Mouse (Mus musculus): ENCODE data around the gene Tbc1d10a.

Gene Tbc1d10a

DNA sequence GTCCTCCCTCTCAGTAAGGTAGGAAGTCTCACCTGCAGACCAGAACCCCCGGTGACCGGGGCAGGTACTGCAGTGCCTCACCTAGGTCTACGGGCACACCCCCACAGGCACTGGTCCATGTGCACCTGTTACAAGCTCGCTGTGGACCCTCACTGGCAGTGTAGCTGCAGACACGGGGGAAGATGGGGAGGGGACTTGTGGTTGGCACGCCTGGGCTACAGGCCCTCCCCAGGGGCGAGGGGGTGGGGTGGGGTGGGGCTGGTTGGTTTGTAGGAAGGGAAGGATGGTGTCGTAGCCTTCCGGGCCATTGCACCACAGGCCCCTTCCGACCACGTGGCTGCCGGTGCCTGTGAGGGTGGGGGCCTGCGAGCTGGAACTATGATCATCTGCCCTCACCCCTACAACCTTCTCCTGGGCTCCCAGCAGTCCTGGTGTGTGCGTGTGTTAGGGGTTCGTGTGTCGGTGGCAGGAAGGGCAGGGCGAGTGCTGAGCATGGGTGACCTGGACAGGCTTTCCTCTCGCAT lies 50.9 kb downstream of the Tbc1d10a start:
- peak; percentile 88 for DNase-seq (ENCODE audit: low read depth, low spot score)

DNA sequence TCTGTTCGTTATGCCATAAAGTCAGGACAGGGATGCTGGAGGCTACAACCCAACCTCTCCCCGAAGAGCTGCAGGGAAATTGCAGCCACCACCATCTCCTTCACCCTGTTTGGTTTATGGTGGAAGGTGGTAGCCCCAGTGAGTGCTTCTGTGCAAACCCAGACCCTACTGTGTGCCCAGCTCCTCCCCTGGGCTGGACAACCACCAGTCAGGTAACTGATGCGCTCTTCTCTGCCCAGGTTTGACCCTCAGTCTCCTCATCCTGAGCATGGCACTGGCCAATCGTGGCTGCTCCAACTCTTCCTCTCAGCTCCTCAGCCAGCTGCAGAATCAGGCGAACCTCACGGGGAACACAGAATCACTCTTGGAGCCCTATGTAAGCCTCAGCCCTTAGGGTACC lies 51.6 kb downstream of the Tbc1d10a start:
- no peak for DNase-seq (ENCODE audit: low read depth, low spot score)

DNA sequence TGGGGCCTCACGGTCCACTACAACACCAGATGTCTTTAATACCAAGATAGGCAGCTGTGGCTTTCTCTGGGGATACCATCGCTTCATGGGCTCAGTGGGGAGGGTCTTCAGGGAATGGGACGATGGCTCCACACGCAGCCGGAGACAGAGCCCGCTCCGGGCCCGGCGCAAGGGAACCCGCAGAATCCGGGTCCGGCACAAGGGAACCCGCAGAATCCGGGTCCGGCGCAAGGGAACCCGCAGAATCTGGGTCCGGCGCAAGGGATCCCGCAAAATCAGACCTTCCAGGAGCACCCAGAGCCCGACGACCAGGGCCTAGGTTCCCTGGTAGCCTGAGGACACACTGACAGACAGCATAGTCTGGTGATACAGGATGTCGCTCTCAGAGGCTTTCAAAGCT lies 53.1 kb downstream of the Tbc1d10a start:
- no peak for DNase-seq (ENCODE audit: low read depth, low spot score)

DNA sequence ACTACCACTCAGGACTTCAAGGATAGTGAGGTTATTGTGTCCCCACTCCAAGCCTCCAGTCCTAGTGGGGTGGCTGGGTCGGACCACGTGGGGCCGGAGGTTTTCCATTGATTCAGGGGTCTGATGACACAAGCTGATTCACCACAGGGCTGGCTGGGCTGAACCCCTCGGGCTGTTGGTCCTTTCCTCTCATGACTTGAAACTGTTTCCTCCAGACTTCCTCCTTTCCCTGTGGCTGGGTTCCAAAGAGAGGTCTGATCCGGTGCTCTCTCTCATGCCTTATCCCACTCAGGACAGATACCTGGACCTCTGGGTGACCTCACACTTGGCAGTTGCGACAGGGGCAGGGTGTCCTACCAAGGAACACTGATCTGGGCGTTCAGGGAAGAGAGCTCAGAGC lies 53.6 kb downstream of the Tbc1d10a start:
- DNase-seq (ENCODE audit: low read depth, low spot score): no peak

DNA sequence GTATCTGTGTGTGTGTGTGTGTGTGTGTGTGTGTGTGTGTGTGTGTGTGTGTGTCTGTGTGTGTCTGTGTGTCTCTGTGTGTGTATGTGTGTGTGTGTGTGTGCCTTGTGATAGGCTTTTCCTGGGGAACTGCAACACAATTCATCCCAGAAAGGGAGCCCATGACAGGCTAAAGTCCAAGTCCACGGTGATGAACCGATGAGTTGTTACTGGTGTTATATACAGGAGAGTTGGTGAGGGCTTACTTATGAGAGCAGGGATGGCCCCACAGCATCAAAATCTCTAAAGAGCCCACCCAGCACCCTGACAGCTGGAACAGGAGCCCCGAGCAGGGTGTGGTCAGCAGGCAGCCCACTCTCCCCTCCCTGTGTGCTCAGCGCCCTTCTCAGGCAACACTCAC lies 54.6 kb downstream of the Tbc1d10a start:
- no peak for DNase-seq (ENCODE audit: low read depth, low spot score)

DNA sequence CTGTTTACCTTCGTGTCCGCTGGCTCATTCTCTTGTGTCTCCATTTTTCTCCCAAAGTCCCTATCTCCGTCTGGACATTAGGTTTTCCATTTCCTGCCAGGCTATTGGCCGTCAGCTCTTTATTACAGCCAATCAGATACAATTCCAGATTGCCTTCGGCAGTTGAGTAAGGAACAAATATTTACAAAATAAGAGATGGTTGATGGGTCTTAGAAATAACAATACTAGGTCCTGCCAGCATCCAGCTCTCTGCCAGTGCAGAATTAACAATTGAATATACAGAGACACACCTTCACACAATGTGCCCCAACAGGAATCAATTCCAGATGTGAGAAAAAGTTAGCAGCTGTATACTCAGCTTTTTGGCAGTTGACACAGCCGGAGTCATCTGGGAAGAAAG lies 59.5 kb downstream of the Tbc1d10a start:
- no peak for DNase-seq (ENCODE audit: low read depth, low spot score)

DNA sequence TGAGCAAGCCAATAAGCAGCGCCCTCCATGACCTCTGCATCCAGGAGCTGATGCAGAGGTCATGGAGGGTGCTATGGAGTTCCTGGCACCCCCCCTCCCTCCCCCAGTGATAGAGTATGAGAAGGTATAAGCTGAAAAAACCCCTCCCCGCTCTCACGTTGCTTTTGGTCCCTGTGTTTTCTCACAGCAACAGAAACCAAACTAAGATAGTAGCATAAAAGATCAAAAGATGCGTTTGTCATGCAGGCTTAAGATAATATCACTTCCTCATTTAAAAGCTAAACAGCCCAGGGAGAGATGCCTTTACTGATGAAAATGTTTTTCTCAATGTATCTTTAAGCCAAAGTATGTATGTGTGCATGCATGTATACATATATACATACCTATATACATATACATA lies 60.0 kb downstream of the Tbc1d10a start:
- peak; percentile 79 for DNase-seq (ENCODE audit: low read depth, low spot score)

DNA sequence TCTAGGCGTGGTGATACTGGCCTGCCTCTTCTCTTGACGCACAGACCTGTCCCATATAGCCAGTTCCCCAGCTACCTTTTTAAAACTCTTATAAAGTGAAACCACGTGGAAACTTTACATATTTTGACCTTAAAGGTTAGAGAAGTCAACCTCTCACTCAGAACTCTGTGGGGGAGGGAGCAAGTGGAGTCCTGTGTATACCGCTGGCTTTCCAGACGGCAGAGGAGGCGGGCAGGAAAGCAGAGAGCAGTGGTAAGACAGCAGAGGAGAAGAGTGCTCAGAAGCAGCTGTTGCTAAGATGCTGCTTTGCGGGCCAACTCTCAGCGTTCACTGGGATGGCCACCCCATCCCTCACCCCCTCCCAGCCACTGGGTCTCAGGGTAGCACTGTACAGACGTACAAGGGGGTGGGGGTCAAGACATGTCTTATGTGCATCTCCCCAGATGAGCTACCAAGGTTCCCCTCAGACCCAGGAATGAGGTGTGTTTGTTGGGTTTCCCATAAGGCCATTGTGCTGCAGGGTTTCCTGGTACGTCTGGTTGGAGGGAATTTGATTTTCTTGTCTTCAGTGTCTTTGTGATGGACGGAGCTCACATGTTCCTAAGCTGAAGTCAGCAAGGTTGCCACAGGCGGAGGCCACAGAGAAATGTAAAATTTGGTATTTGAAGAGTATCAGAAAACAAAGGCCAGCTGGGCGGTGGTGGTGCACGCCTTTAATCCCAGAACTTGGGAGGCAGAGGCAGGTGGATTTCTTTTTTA lies 60.8 kb downstream of the Tbc1d10a start:
- peak; percentile 72 for DNase-seq (ENCODE audit: low read depth, low spot score)

DNA sequence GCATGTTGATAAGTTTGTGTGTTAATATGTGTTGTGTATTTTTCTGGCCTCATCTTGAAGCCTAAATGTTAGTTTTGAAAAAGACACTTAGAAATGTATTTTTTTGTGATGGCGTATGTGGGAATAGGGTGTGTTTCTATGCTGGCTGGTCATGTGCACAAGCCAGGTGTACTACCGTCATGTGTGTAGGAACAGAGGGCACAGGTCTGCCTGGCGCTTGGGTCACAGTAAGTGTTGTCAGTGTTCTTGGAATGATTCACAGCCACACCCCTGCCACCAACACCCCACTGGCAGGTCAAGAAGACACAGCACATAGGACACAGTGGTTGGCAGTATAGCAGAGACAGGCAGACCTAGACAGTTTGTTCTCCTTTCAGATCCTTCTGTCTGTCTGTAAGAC lies 62.6 kb downstream of the Tbc1d10a start:
- no peak for DNase-seq (ENCODE audit: low read depth, low spot score)

DNA sequence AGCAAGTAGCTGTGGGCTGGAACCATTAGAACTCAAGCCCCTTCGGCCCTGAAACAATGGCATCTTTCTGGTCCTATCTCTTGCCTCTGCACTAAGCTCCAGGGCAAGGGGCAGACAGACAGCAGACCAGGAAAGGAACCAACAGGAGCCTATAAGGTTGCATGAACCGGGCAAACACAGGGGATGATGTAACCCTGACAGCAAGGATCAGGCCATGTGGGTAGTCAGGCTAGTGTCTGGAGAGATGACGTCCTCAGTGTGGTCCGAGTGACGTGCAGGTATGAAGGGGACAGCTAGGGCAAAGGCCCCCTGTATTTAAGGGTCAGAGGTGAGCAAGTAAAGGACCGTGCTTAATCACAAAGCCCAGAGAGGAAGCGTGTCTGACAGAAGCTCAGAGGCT lies 63.7 kb downstream of the Tbc1d10a start:
- no peak for DNase-seq (ENCODE audit: low read depth, low spot score)

DNA sequence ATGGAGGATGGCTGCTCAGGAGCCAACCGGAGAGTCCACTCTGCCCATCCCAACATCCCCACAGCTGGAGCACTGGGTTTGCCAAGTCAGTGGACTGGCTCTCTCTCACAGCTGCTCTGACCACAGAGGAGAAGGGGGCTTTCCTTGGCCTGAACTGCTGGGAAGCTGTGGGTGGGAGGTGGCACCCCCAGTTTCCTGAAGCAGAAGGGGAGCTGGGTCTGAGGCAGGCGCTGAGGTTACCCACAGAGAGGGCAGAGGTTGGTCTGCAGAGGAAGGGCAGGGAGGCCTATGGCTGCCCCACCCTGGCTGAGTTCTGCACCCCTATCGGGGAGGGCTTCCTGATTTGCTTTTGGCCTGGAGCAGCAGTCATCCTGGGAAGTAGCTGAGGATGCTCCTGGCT lies 64.8 kb downstream of the Tbc1d10a start:
- DNase-seq (ENCODE audit: low read depth, low spot score): peak; percentile 56

DNA sequence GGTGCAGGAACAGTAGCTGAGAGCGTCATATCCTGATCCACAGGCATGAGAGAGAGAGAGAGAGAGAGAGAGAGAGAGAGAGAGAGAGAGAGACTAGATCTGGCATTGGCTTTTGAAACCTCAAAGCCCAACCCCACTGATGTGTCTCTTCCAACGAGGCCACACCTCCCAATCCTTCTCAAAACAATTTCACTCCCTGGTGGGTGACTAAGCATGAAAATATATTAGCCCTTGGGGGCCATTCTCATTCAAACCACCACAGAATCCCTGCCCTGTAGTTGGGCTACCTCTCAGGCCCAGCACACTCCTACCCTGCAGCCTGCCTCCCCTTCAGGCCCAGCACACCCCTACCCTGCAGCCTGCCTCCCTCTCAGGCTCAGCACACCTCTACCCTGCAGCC lies 66.3 kb downstream of the Tbc1d10a start:
- DNase-seq (ENCODE audit: low read depth, low spot score): no peak

DNA sequence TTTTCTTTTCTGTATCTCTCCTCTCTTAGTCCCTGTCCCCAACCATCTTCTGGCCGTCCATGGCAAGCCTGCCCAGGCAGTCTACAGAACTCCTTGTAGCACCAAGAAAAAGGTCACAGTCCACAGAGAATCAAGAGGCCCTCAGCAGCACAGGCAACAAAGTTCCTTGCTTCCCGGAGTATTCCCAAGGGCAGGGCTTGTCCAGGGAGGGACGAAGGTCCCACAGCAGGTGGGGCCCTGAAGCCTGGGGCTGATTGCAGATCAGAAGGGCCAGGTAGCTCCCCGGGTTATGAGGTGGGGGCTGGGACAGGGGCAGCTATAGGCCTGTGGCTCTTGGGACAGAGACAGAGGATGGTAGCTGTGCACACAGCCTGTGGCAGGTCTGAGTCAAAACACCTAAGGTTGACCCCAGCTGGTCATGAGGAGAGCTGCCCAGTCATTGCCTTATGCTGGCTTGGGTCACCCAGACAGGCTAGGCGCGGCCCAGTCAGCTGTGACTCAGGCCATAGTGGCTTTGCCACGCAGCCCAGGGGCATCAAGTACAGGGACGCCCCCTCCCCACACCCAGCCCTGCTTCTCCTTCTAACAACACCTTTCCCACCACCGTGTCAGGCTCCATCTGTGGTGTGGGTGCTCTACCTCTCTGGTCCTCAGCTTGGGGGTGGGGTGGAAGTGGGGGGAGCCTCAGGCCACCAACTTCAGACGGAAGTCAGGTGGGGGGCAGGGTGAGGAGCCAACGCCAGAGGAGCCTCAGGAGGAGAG lies 70.4 kb downstream of the Tbc1d10a start, which contains the start of gene Lif:
Lif (plus strand) TSS at position 712 of the 762 bp plus-strand sequence.
- DNase-seq (ENCODE audit: low read depth, low spot score): no peak

DNA sequence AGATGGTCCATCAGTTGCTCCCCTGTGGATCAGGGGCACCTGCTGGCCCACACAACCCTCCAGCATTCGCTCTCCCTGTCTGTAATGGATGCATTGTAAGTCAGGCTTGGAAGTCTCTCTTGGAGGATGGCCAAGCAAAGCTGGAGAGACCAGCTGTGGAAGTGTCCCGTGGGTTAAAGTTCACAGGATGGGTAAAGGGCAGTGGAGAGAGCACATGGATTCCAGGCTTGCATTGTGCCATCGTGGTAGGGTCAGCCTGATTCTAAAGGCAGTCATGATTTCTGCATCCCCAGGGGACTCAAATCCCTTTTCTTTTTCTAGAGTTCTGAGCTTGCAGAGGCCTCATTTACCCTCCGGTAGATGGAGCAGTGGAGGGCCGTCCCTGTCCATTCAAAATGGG lies 71.2 kb downstream of the Tbc1d10a start:
- no peak for DNase-seq (ENCODE audit: low read depth, low spot score)

DNA sequence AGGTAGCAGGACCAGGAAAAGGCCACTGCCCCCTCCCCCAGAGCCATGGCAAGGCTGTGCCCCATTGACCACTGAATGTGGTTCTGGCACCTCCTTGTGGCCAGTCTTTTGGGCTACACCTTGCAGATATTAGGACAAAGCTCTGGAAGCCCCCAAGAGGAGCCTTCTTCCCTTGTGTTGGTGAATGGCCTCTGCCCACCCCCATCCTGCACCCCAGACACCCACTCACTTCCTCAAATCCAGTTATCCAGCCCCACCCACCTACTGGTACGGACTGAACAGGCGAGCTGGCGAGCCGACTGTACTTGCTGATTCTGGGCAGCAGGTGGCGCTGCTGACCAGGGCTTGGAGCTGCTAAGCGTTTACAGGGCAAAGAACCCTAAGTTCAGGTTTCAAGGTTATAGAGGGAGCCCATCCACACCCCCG lies 72.1 kb downstream of the Tbc1d10a start:
- DNase-seq (ENCODE audit: low read depth, low spot score): peak; percentile 88

DNA sequence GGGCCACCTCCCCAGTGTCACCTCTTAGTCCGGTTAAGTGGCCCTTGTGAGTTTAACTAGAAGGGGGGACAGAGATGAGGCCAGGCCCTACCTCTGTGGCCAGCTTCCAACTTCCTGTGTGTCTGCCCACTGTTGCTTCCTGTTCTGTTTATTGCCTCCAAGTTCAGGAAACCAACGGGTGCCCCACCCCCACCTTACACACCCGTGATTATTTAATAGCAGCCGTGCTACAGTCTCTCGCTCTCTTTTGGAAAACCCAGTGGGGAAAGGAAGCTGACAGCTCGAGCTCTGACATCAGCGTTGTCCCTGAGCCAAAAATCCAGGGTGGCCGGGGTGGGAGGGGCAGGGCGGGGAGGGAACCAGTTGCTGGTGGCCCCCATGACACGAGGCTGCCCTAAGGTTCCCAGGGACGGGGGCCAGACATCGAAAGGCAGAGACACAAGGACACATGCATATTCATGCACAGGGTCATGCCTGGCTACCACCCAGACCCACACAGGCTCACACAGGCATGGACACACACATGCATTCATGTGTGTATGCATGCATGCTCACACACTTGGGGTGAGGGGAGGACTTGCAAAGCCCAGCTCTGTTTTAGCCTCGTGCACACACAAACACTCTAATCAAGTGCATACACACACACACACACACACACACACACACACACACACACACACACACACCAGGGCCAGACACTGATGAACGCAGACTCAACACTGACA lies 74.0 kb downstream of the Tbc1d10a start:
- DNase-seq (ENCODE audit: low read depth, low spot score): peak; percentile 67

DNA sequence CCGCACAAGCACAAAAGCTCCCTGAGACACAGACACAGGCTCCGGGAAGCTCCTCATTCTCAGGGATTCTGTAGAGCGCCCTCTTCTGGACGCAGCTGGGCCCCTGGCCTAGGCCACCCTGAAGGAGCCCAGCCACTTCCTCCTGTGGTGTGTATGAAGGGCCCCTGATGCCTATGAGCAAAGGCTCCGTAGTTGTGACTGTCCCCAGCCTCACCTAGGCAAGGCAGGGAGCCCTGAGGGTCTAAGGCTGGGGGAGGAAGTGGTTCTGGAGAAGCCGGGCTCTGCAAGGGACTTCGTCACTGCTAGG lies 74.6 kb downstream of the Tbc1d10a start:
- peak; percentile 79 for DNase-seq (ENCODE audit: low read depth, low spot score)

DNA sequence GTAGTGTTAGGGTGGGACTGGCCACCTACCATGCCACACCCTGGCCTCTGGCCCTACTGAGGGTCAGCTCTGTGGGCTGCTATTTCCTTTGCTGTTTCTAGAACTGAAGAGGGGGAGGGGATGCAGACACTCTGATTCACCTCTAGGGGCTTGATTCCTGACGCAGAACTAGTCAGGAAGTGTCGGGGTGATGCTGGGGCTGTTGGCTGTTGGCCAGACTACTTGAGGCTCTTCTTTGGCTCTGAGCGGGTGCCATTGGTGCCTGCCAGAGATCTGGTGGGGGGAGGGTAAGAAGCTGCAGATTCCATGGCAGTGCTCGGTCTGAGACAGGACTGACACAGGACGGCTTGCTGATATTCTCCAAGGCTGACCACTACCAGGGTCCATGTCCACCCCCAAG lies 75.4 kb downstream of the Tbc1d10a start:
- peak; percentile 81 for DNase-seq (ENCODE audit: low read depth, low spot score)

DNA sequence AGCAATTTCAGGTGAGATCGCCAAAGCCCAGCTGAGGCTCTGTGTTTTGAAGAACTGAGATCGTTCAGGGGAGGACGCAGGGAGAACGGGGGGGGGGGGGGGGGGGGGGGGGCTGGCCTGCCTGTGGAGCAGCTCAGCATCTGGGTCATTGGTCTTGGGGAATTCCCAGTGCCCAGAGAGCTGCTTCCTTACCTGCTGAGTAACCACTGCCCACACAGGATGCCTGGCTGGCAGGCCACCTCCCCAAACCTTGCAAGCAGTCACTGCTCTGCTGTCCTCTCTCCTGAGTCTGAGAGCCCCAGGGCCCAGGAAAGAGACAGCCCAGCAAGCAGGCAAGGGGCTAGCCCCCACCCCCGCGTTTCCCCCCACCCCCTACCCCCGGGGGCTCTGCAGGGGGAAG lies 76.3 kb downstream of the Tbc1d10a start:
- DNase-seq (ENCODE audit: low read depth, low spot score): peak; percentile 53

DNA sequence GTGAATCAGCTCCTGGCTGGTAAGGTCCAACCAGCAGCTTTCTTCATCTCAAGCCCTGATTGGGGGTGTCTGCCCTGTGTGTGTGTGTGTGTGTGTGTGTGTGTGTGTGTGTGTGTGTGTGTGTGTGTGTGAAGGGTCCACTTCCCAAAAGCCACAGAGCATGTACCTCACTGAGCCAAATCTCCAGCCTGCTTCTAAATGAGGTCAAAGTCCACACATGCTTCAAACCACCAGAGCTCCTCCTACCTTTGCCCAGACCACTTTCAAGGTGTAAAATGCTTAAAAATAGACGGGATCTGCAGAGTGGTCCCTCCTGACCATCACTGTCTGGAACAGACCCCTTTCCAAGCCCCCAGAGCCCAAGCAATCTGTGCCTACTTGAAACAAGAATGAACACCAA lies 76.7 kb downstream of the Tbc1d10a start:
- DNase-seq (ENCODE audit: low read depth, low spot score): no peak

DNA sequence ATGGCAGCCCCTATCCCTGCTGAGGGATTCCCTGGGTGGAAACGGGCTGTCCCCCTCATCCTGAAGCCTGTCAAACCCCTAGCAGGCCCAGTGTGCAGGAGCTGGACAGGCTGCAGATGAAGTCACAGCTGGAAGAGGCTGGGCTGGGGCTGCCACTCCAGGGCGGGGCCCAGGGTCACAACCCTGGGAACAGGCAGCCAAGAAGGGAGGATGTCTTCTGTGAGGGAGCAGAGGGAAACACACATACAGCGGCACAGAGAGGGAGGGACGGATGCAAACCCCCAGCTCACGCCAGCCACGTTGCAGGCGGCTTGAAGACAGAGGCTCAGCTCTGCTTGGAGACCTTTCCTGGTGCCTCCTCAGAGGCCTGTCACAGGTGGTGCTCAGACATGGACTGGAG lies 77.5 kb downstream of the Tbc1d10a start:
- no peak for DNase-seq (ENCODE audit: low read depth, low spot score)

Data from CD4-positive helper T cell, adult 2 months (primary cell).